Mouse (Mus musculus) layer of hippocampus, postnatal 36 days (tissue): ENCODE data around the gene Cfd. TPM values are rescaled to one million over a fixed set of nuclear protein-coding genes. Genes with fewer than 3 reads are reported as not detected.

Source experiments
- DNase-seq, 2 experiments: peaks; one replicate each; pipeline ENCODE4 v3.0.0; 2022
- total RNA-seq, 2 experiments: library from RNA; stranded (reverse); gene quantifications; 2 replicates each; pipeline ENCODE4 v1.2.3; 2021

Cfd gene
- total RNA-seq, 2 experiments from 2014 or later, result not detected

GRCm38 (mm10) chr10:79918231-79919078 lies 27.8 kb downstream of the Cfd start:
- no peak for DNase-seq

- DNase-seq, result no peak
Observed at GRCm38 (mm10) chr10:79919251-79919849, 28.7 kb downstream of the Cfd start.

GRCm38 (mm10) chr10:79920056-79920890 lies 29.6 kb downstream of the Cfd start:
- no peak for DNase-seq

GRCm38 (mm10) chr10:79920958-79921535 lies 30.4 kb downstream of the Cfd start, which contains the start of gene R3hdm4:
Gene R3hdm4, minus strand, starts transcription at chr10:79921208.
- no peak for DNase-seq

- DNase-seq, result no peak
Observed at GRCm38 (mm10) chr10:79921572-79921971, 30.9 kb downstream of the Cfd start.

- peak; percentile 93 for DNase-seq
Observed at GRCm38 (mm10) chr10:79924998-79925784, 34.5 kb downstream of the Cfd start.

- DNase-seq, result no peak
Observed at GRCm38 (mm10) chr10:79925785-79926490, 35.3 kb downstream of the Cfd start.

- peak; percentile 87 to 89 for DNase-seq
Observed at GRCm38 (mm10) chr10:79926491-79927323, 36.1 kb downstream of the Cfd start, which contains the start of gene Arid3a. Gene Arid3a, plus strand, starts transcription at chr10:79927043.

GRCm38 (mm10) chr10:79927324-79928029 lies 36.8 kb downstream of the Cfd start:
- DNase-seq, result peak; percentile 50 to 58

- DNase-seq, result no peak
Observed at GRCm38 (mm10) chr10:79928030-79928694, 37.5 kb downstream of the Cfd start.

GRCm38 (mm10) chr10:79928907-79929701 lies 38.5 kb downstream of the Cfd start:
- DNase-seq, result no peak

GRCm38 (mm10) chr10:79929967-79930825 lies 39.5 kb downstream of the Cfd start:
- no peak for DNase-seq

- no peak for DNase-seq
Observed at GRCm38 (mm10) chr10:79930826-79931186, 40.2 kb downstream of the Cfd start.

- no peak for DNase-seq
Observed at GRCm38 (mm10) chr10:79931797-79932196, 41.1 kb downstream of the Cfd start.

GRCm38 (mm10) chr10:79932736-79933135 lies 42.1 kb downstream of the Cfd start:
- peak in 1 of 2 experiments; percentile 55 for DNase-seq

- no peak for DNase-seq
Observed at GRCm38 (mm10) chr10:79933145-79933679, 42.6 kb downstream of the Cfd start.

- no peak for DNase-seq
Observed at GRCm38 (mm10) chr10:79933861-79934260, 43.2 kb downstream of the Cfd start.
